Mouse (Mus musculus): Measurements from ENCODE around the gene Incenp. TPM values are rescaled to one million over a fixed set of nuclear protein-coding genes. Genes with fewer than 3 reads are reported as not detected.
A peak's percentile ranks its signal among the peaks of the same experiment; 100 is the strongest.
"Not testable (repeated sequence)": the region's sequence is repeated elsewhere in the genome, so short reads cannot be mapped to it uniquely, and the experiment has no call there.

The Incenp gene
- polyA plus RNA-seq, 1 experiment from 2014 or later: 31.3 TPM

DNA sequence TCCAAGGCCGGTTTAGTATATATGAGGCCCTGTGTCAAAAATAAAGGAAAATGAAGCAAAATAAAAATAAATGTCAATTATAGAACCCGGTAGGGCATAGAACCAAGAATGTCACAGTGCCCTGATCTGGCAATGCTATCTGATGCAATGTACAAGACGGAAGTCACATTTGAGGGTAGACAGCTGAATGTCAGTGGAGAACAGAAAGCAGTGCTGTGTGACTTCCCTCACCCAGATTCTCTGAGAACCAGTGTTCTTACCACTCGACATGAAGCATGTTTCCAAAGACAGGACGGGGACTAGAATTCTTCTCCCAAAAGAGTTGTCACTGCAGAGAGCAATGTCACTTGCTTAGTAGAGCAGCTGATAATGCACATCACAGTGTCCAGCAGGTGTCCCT, 14.4 kb upstream of the Incenp start:
- Histone ChIP-seq H3K4me1 (replicated peaks) (no peaks in the 10 kb centered on the region), H3K9me3 (no peaks in the 10 kb centered on the region), H3K27ac (no peak overlapping the region), H3K4me2 (no peak overlapping the region), H3K9ac (no peak overlapping the region), H3K36me3 (no peaks in the 10 kb centered on the region), H3K4me3 (no peak overlapping the region), H3K27me3 (no peaks in the 10 kb centered on the region)
- no peak for ATAC-seq (ENCODE audit: low FRiP score)
- 85% methylated on average over 5 of the region's 5 CpGs for WGBS

DNA sequence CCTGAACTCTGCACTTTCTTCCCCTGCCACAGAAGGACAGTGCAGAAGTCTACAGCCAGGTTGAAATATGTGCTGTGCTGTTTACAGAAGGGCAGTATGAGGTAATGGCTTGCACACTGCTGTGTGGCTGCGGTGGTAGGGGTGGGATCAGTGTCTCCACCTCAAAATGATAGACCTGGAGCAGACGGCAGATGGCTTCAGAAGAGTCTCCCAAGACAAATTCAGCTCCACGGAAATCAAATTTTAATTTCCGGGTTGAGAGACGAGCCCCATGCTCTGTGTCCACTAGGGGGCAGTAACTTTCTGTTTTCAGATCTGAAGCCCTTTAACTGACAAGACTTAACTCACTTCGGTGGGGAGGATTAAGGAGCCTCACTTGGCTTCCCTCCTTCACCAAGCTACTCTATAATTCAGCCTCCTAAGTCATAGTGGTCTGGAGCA, 12.0 kb upstream of the Incenp start:
- no peak overlapping the region for H3K9ac ChIP-seq
- H3K27me3 ChIP-seq: no peaks in the 10 kb centered on the region
- H3K4me3 ChIP-seq: no peak overlapping the region
- H3K27ac ChIP-seq: no peak overlapping the region
- peak overlapping the region; percentile 38 for H3K4me2 ChIP-seq
- WGBS: 14% methylated on average over 6 of the region's 6 CpGs
- no peaks in the 10 kb centered on the region for H3K9me3 ChIP-seq
- H3K36me3 ChIP-seq: no peaks in the 10 kb centered on the region
- no peak for ATAC-seq (ENCODE audit: low FRiP score)
- H3K4me1 ChIP-seq (replicated peaks): no peaks in the 10 kb centered on the region

DNA sequence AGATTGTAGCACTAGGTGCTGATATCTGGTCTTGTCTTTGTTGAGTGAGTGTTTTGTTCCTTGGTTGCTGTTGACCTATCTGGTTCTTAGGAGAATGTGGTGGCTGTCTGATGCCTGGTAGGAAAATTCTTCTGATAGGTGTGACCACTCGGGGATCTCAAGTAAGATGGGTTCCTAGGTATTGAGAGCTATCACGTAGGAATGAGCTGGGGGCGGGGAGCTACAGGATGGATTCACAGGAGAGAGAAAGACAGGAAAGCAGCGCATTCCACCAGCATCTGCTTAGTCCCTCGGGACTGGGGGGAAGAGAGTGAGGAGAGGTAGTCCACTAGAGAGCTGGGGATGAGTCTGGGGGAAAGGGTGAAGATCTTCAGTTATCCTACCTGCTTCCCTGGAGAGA, 10.0 kb upstream of the Incenp start:
- ATAC-seq (ENCODE audit: low FRiP score): no peak
- Histone ChIP-seq H3K4me1 (replicated peaks) (no peaks in the 10 kb centered on the region), H3K9me3 (no peaks in the 10 kb centered on the region), H3K36me3 (no peaks in the 10 kb centered on the region), H3K9ac (no peak overlapping the region), H3K27ac (no peak overlapping the region), H3K4me2 (no peak overlapping the region), H3K27me3 (no peaks in the 10 kb centered on the region), H3K4me3 (no peak overlapping the region)
- 85% methylated on average over 5 of the region's 5 CpGs for WGBS

DNA sequence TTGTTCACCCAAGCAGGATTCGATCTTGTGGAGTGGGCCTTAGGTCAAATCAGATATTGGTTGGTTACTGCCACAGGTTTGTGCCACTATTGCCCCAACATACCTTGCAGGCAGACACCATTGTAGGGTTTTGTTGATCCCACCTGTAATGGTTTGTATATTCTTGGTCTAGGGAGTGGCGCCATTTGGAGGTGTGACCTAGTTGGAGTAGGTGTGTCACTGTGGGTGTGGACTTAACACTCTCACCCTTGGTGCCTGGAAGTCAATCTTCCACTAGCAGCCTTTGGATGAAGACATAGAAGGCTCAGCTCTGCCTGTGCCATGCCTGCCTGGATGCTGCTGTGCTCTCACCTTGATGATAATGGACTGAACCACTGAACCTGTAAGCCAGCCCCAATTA, 1.3 kb upstream of the Incenp start:
- not testable (repeated sequence) for H3K27me3 ChIP-seq; H3K36me3 ChIP-seq; ATAC-seq (ENCODE audit: low FRiP score); H3K27ac ChIP-seq; H3K4me3 ChIP-seq; H3K9me3 ChIP-seq; H3K9ac ChIP-seq
- Histone ChIP-seq H3K4me1 (replicated peaks) (peaks cover 21% of the 10 kb centered on the region), H3K4me2 (peak overlapping the region; percentile 92; the same call in 1 of the 2 replicates)
- WGBS: 94% methylated on average over 2 of the region's 2 CpGs

DNA sequence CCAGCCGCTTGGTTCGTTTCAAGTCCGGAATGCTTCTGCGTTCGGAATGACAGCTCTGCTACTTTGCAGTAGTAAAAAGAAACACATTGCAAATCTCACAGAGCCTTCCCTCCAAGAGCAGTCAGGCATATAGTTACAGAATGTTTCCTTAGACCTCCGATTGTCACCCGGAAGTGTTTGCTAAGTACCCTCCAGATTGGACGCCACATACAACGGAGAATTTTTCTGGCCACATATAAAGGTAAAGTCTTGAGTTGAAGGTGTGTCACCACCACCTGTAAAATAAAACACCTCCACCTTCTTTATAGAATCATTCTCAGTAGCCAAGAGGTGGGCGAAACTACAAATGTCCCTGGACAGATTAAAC, 412 bp upstream of the Incenp start:
- Histone ChIP-seq H3K36me3 (peaks cover 6% of the 10 kb centered on the region), H3K27ac (peak overlapping the region; percentile 91), H3K27me3 (no peaks in the 10 kb centered on the region), H3K9ac (peak overlapping the region; percentile 59; the same call in 1 of the 2 replicates), H3K9me3 (no peaks in the 10 kb centered on the region), H3K4me3 (peak overlapping the region; percentile 76), H3K4me2 (peak overlapping the region; percentile 92), H3K4me1 (replicated peaks) (peaks cover 21% of the 10 kb centered on the region)
- WGBS: 8% methylated on average over 10 of the region's 10 CpGs
- peak; percentile 91 for ATAC-seq (ENCODE audit: low FRiP score)

GRCm38 (mm10) chr19:9898339-9899066, 848 bp downstream of the Incenp start:
- peak overlapping the region; percentile 81 for H3K9ac ChIP-seq
- no peaks in the 10 kb centered on the region for H3K27me3 ChIP-seq
- H3K9me3 ChIP-seq: no peaks in the 10 kb centered on the region
- peak overlapping the region; percentile 92 for H3K4me2 ChIP-seq
- peaks cover 18% of the 10 kb centered on the region for H3K36me3 ChIP-seq
- peak overlapping the region; percentile 76 for H3K4me3 ChIP-seq
- H3K4me1 ChIP-seq (replicated peaks): peaks cover 21% of the 10 kb centered on the region
- peak overlapping the region; percentile 55; the same call in 1 of the 2 replicates for H3K27ac ChIP-seq
- no peak for ATAC-seq (ENCODE audit: low FRiP score)
- WGBS: 12% methylated on average over 17 of the region's 17 CpGs

DNA sequence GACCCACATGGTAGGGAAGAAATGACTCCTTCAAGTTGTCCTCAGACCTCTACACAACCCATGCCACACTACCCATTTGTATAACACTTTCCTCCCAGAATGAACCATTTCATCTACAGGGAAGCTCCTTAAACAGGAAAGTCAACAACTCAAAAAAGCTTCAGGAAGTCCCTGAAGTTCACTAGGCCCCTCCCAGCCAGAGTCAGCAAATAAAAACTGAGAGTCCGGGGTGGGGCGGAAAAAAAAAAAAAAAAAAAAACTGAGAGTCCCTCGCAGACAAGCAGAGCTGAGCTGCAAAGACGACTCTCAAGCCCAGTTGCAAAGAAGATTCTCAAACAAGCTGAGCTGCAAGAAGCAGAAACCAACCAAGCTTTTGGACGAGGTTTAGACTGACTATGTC, 3.3 kb downstream of the Incenp start:
- Histone ChIP-seq H3K9me3 (no peaks in the 10 kb centered on the region), H3K4me2 (no peak overlapping the region), H3K9ac (no peak overlapping the region), H3K27me3 (no peaks in the 10 kb centered on the region), H3K4me1 (replicated peaks) (peaks cover 21% of the 10 kb centered on the region), H3K4me3 (no peak overlapping the region), H3K36me3 (peaks cover 38% of the 10 kb centered on the region), H3K27ac (no peak overlapping the region)
- ATAC-seq (ENCODE audit: low FRiP score): no peak
- 76% methylated on average over 5 of the region's 5 CpGs for WGBS

DNA sequence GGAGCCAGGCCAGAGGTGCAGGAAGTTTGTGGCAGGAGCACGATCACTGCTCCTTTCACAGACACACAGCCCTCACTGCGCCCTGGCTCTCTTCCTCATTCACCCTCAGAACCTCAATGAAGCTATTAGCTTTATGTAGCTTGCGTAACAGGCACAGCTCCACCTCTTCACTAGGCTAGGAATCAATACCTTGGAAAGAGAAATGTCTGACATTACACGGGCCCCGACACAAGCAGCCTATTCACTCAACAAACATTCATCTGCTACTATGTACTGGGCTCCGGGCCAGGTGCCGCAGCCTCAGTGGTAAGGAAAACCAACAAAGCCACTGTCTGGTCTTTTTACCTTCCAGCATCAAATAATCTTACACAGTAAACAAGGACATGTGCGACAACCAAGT, 12.6 kb downstream of the Incenp start:
- no peak overlapping the region for H3K4me2 ChIP-seq
- ATAC-seq (ENCODE audit: low FRiP score): no peak
- no peaks in the 10 kb centered on the region for H3K9me3 ChIP-seq
- H3K27me3 ChIP-seq: no peaks in the 10 kb centered on the region
- no peaks in the 10 kb centered on the region for H3K4me1 ChIP-seq (replicated peaks)
- H3K4me3 ChIP-seq: no peak overlapping the region
- H3K27ac ChIP-seq: no peak overlapping the region
- WGBS: 88% methylated on average over 8 of the region's 8 CpGs
- H3K36me3 ChIP-seq: peaks cover 52% of the 10 kb centered on the region
- no peak overlapping the region for H3K9ac ChIP-seq

- Histone ChIP-seq H3K9ac (no peak overlapping the region), H3K27ac (no peak overlapping the region), H3K9me3 (no peaks in the 10 kb centered on the region), H3K27me3 (no peaks in the 10 kb centered on the region), H3K4me3 (no peak overlapping the region), H3K4me1 (replicated peaks) (no peaks in the 10 kb centered on the region), H3K36me3 (peaks cover 52% of the 10 kb centered on the region), H3K4me2 (no peak overlapping the region)
- ATAC-seq (ENCODE audit: low FRiP score): no peak
- 100% methylated on average over 1 of the region's 1 CpGs for WGBS
Measured at GRCm38 (mm10) chr19:9886348-9886747, 13.0 kb downstream of the Incenp start.

- 94% methylated on average over 20 of the region's 20 CpGs for WGBS
- peaks cover 87% of the 10 kb centered on the region for H3K36me3 ChIP-seq
Measured at GRCm38 (mm10) chr19:9878186-9878835, 21.0 kb downstream of the Incenp start.

GRCm38 (mm10) chr19:9865466-9865865, 33.9 kb downstream of the Incenp start:
- no peaks in the 10 kb centered on the region for H3K4me1 ChIP-seq (replicated peaks)
- ATAC-seq (ENCODE audit: low FRiP score): no peak
- no peaks in the 10 kb centered on the region for H3K9me3 ChIP-seq
- no peak overlapping the region for H3K27ac ChIP-seq
- no peak overlapping the region for H3K4me3 ChIP-seq
- no peak overlapping the region for H3K4me2 ChIP-seq
- H3K36me3 ChIP-seq: no peaks in the 10 kb centered on the region
- H3K27me3 ChIP-seq: no peaks in the 10 kb centered on the region
- no peak overlapping the region for H3K9ac ChIP-seq

More at GRCm38 (mm10) chr19:9878186-9878835, 21.0 kb downstream of the Incenp start:
- ATAC-seq (ENCODE audit: low FRiP score): no peak
- H3K4me3 ChIP-seq: no peak overlapping the region
- no peak overlapping the region for H3K4me2 ChIP-seq
- no peaks in the 10 kb centered on the region for H3K4me1 ChIP-seq (replicated peaks)
- H3K27ac ChIP-seq: no peak overlapping the region
- H3K27me3 ChIP-seq: no peaks in the 10 kb centered on the region
- no peaks in the 10 kb centered on the region for H3K9me3 ChIP-seq
- no peak overlapping the region for H3K9ac ChIP-seq

DNA sequence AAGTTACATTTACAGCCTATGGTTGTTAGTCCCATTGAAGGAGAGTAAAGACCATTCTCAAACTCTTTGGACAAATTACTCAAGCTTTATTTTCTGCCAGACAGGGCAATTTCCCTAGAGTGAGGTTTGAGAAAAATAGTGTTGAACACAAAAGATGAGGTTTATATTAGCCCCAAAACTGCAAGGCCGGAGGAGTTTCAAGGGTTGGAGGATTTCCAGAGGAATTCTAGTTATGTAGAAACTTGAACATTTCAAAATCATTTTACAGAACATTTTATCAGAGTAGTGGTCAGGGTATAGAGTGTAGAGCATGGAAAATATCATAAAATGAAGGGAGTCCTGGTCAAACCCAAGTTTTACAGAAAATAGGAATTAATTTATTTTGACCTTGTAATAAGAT, 34.5 kb downstream of the Incenp start:
- Histone ChIP-seq H3K4me1 (replicated peaks) (no peaks in the 10 kb centered on the region), H3K36me3 (no peaks in the 10 kb centered on the region), H3K4me3 (no peak overlapping the region), H3K27me3 (no peaks in the 10 kb centered on the region), H3K9ac (no peak overlapping the region), H3K9me3 (no peaks in the 10 kb centered on the region), H3K27ac (no peak overlapping the region), H3K4me2 (no peak overlapping the region)
- ATAC-seq (ENCODE audit: low FRiP score): no peak
- 90% methylated on average over 1 of the region's 1 CpGs for WGBS

DNA sequence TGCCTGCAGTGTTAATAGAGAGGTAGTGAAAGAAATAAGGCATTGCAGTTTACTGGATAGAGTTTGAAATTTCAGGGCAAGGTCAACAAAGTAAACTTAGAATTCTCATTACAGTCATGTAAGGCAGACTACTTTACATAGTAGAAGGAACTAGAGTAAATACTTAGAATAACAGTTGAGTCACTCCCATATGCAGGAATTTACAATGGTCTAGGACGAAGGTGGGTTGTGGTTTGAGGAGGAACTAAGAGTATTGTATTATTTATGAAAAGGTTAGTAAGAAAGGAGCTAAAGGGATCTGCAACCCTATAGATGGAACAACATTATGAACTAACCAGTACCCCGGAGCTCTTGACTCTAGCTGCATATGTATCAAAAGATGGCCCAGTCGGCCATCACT, 38.5 kb downstream of the Incenp start:
- 83% methylated on average over 2 of the region's 3 CpGs for WGBS
- H3K9me3 ChIP-seq; ATAC-seq (ENCODE audit: low FRiP score); H3K9ac ChIP-seq; H3K4me3 ChIP-seq; H3K27me3 ChIP-seq; H3K27ac ChIP-seq; H3K36me3 ChIP-seq; H3K4me2 ChIP-seq; H3K4me1 ChIP-seq (replicated peaks): not testable (repeated sequence)
